Mouse (Mus musculus): ENCODE results near the gene Mdm1. TPM values are rescaled to one million over a fixed set of nuclear protein-coding genes. Genes with fewer than 3 reads are reported as not detected.
"Not testable (repeated sequence)": the region's sequence is repeated elsewhere in the genome, so short reads cannot be mapped to it uniquely, and the experiment has no call there.

The Mdm1 gene
- total RNA-seq, 2 experiments from 2014 or later: 10.6 to 11.5 TPM

- DNase-seq: not testable (repeated sequence)
These were observed 74.2 kb downstream of the Mdm1 start for GRCm38 (mm10) chr10:118215719-118216393.

Other genes starting within 250 kb of the Mdm1 start
- gene Il22, start 63.1 kb downstream of the Mdm1 start, total RNA-seq (2021): not detected
- under 1 TPM; 0.50 to 0.53 TPM for gene Gm32717, start 99.0 kb downstream of the Mdm1 start, total RNA-seq (2021)
- gene Gm32802, start 116.9 kb downstream of the Mdm1 start, total RNA-seq (2021): under 1 TPM; 0.50 to 0.53 TPM
- not detected for gene Iltifb, start 153.2 kb downstream of the Mdm1 start, total RNA-seq (2021)
- gene Gm9040, start 185.2 kb downstream of the Mdm1 start, total RNA-seq (2021): not detected
- gene Gm9044, start 190.6 kb downstream of the Mdm1 start, total RNA-seq (2021): not detected
- not detected for gene Gm9045, start 196.0 kb downstream of the Mdm1 start, total RNA-seq (2021)
- not detected for gene Gm9046, start 201.4 kb downstream of the Mdm1 start, total RNA-seq (2021)
- not detected for gene Gm9048, start 206.9 kb downstream of the Mdm1 start, total RNA-seq (2021)
- not detected for gene Gm9049, start 212.3 kb downstream of the Mdm1 start, total RNA-seq (2021)

All from adrenal gland, postnatal 36 days (tissue).